Mouse (Mus musculus) midbrain, embryonic 14.5 days (tissue): Measurements from ENCODE around the gene Vmn1r223. TPM values are rescaled to one million over a fixed set of nuclear protein-coding genes. Genes with fewer than 3 reads are reported as not detected.
"Not testable (repeated sequence)": the region's sequence is repeated elsewhere in the genome, so short reads cannot be mapped to it uniquely, and the experiment has no call there.

Source experiments
- ATAC-seq: fragments of 200-750 bp; cut with Nextera tagmentation; 2 replicates; pipeline ENCODE4 v1.8.0; 2017; ENCODE audit warnings: moderate number of reproducible peaks, moderate library complexity; ENCODE audit not compliant: low FRiP score, low TSS enrichment
- DNase-seq: peaks from one replicate; pipeline ENCODE4 v3.0.0-alpha.2; 2015
- H3K27ac ChIP-seq: fragments of 300-500 bp; sonication (generic); replicated peaks from 2 replicates; pipeline ENCODE4 v1.5.1; 2014; ENCODE audit warnings: mild to moderate bottlenecking, low read depth, low read length, moderate library complexity
- H3K27me3 ChIP-seq: fragments of 300-500 bp; sonication (generic); 2 replicates; pipeline ENCODE4 v1.6.1; 2014; ENCODE audit warnings: low read length, control low read depth, mixed read lengths; ENCODE audit not compliant: control insufficient read depth, insufficient read depth
- H3K36me3 ChIP-seq: fragments of 300-500 bp; sonication (generic); 2 replicates; pipeline ENCODE4 v1.6.1; 2014; ENCODE audit warnings: low read length, control low read depth; ENCODE audit not compliant: control insufficient read depth, insufficient read depth
- H3K4me1 ChIP-seq: fragments of 300-500 bp; sonication (generic); 2 replicates; pipeline ENCODE4 v1.6.1; 2014; ENCODE audit warnings: mild to moderate bottlenecking, antibody characterized with exemption, low read length, control low read depth; ENCODE audit not compliant: control insufficient read depth, insufficient read depth
- H3K4me2 ChIP-seq: fragments of 300-500 bp; sonication (generic); 2 replicates; pipeline ENCODE4 v1.6.1; 2014; ENCODE audit warnings: mild to moderate bottlenecking, low read length, moderate library complexity
- H3K4me3 ChIP-seq: fragments of 300-500 bp; sonication (generic); replicated peaks from 2 replicates; pipeline ENCODE4 v1.5.1; 2014; ENCODE audit warnings: low read depth, low read length
- H3K9ac ChIP-seq: fragments of 300-500 bp; sonication (generic); replicated peaks from 2 replicates; pipeline ENCODE4 v1.6.1; 2014; ENCODE audit warnings: mild to moderate bottlenecking, low read length, moderate library complexity
- H3K9me3 ChIP-seq: fragments of 300-500 bp; sonication (generic); 2 replicates; pipeline ENCODE4 v1.6.1; 2016; ENCODE audit warnings: low read length, control low read depth, mixed read lengths; ENCODE audit not compliant: control insufficient read depth
- WGBS: fragments of 180-500 bp; shearing (Covaris S2); extraction: QIAGEN DNeasy Blood & Tissue Kit; methylation state at CpG from one replicate; pipeline ENCODE4 v1.1.7; 2014; 5-methylcytosine and 5-hydroxymethylcytosine counted together
- polyA plus RNA-seq: library from polyadenylated mRNA; unstranded; fragments of >200 nt; fragmentation: Nextera tagmentation; extraction: Ambion mirVana; gene quantifications from 2 replicates; pipeline ENCODE4 v1.2.1, GENCODE M21; 2014

Vmn1r223 gene
- not detected in 2 replicates for polyA plus RNA-seq

DNA sequence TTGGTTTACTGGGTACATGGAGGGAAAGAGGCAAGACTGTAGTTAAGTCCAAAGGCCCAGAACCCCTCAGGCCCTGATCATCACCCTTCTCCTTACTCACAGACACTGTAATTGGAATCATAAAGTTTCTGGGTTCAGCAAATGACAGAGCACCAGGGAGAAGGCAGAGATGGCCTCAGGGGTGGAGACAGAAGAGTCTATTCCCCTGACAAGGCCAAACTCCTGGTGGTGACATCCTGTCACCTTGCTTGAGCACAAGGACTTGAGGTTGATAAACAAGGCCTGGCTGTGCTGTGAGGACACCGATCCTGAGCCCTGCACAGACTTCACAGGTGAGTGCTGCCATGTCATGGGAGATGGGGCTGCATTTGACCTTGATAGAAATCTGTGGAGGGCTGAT lies at the start of gene Vmn1r223:
TSS of gene Vmn1r223 (plus strand) at position 301 of the 400 bp plus-strand sequence.
- ATAC-seq, H3K4me3 ChIP-seq, H3K27me3 ChIP-seq, H3K4me1 ChIP-seq, H3K4me2 ChIP-seq, H3K27ac ChIP-seq, H3K36me3 ChIP-seq, H3K9ac ChIP-seq, H3K9me3 ChIP-seq, DNase-seq: not testable (repeated sequence)
- 89% methylated on average over 1 of the region's 1 CpGs for WGBS

GRCm38 (mm10) chr13:23203885-23204284 lies 43.0 kb upstream of the Vmn1r223 start:
- not testable (repeated sequence) for H3K4me1 ChIP-seq, H3K4me3 ChIP-seq, H3K27ac ChIP-seq, H3K4me2 ChIP-seq, ATAC-seq, H3K36me3 ChIP-seq, H3K9ac ChIP-seq, DNase-seq, H3K9me3 ChIP-seq, H3K27me3 ChIP-seq
- 88% methylated on average over 1 of the region's 1 CpGs for WGBS

DNA sequence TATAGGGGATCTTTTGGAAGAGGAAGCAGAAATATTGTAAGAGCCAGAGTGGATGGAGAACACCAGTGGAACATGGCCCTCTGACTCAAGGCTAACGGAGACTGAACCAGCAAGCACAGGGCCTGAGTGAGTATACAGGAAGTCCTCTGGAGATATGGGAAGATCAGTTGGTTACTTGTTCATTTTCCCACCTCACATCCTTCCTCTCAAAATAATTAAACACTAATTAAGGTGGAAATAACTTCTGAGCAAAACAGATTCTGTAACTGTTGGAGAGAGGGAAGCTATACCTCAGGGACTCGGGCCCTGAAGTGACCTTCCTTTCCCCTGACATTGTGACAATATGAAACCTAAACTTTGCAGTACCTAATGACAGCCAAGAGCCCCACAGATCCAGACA lies 33.1 kb upstream of the Vmn1r223 start, which contains the start of gene Vmn1r221:
TSS of gene Vmn1r221 (plus strand) at position 301 of the 400 bp plus-strand sequence.
- ATAC-seq, H3K4me1 ChIP-seq, H3K27ac ChIP-seq, DNase-seq, H3K4me3 ChIP-seq, H3K36me3 ChIP-seq, H3K4me2 ChIP-seq, H3K27me3 ChIP-seq, H3K9me3 ChIP-seq, H3K9ac ChIP-seq: not testable (repeated sequence)
- WGBS = 93% methylated on average over 2 of the region's 2 CpGs

- H3K4me3 ChIP-seq, ATAC-seq, DNase-seq: not testable (repeated sequence)
These were observed 11.1 kb upstream of the Vmn1r223 start, which contains the start of gene Vmn1r222 for GRCm38 (mm10) chr13:23235847-23236246. TSS of gene Vmn1r222 (minus strand) at chr13:23235947.

DNA sequence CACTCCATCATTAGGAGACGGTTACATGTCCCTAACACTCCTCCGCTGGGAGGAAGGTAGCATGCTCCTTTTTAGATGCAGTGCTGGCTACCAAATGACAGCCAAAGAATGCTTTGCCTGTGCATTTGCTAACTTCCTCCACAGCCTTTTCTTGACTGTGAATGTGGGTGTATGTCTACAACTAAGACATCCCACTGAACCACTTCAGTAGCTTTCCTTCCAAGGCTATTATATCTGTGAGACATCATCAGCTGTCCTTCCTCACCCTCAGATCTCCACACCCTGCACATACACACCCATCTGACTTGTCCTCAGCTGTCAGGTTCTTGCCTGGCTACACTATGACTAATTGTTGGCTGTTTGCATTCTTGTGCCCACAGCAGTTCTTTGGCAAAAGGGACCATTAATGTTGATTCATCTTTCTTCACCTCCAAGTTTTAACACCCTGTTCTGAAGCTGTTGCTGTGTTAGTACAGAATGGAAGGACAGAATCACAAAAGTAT lies 11.7 kb downstream of the Vmn1r223 start:
- DNase-seq (no peak), ATAC-seq (no peak)
- Histone ChIP-seq H3K4me3 (no peak overlapping the region), H3K9me3 (0 out of 2 replicates have a peak, but pooled peaks cover 3% of the 10 kb centered on the region), H3K4me1 (no peaks in the 10 kb centered on the region), H3K27ac (no peak overlapping the region), H3K4me2 (no peak overlapping the region), H3K27me3 (no peaks in the 10 kb centered on the region), H3K36me3 (no peaks in the 10 kb centered on the region), H3K9ac (no peak overlapping the region)
- WGBS = 84% methylated on average over 2 of the region's 2 CpGs

More at GRCm38 (mm10) chr13:23235847-23236246, 11.1 kb upstream of the Vmn1r223 start, which contains the start of gene Vmn1r222:
- H3K9me3 ChIP-seq, H3K27me3 ChIP-seq, H3K4me1 ChIP-seq, H3K36me3 ChIP-seq, H3K9ac ChIP-seq, H3K27ac ChIP-seq, H3K4me2 ChIP-seq: not testable (repeated sequence)

GRCm38 (mm10) chr13:23268606-23269005 lies 21.7 kb downstream of the Vmn1r223 start:
- WGBS = 86% methylated on average over 3 of the region's 3 CpGs
- H3K9ac ChIP-seq, H3K9me3 ChIP-seq, H3K4me2 ChIP-seq, H3K27ac ChIP-seq, DNase-seq, H3K4me1 ChIP-seq, H3K27me3 ChIP-seq, H3K36me3 ChIP-seq, H3K4me3 ChIP-seq, ATAC-seq: not testable (repeated sequence)

DNA sequence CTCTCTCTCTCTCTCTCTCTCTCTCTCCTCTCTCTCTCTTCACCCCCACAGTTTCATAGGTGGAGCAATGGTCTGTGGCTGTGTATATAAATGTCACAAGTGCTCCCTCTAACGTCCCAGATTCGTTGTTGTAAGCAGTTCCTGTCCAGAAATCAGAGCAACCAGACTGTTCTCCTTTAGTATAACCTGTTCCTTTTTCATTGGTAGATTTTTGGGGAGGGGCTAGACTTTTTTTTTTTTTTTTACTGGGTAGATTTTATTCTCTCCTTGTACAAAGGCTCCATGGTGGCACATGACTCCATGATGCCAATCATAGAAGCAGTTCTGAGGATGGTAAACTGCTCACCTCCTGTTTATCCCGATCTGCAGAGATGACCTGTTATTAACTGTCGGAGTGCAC lies 22.2 kb downstream of the Vmn1r223 start:
- H3K9ac ChIP-seq, H3K4me3 ChIP-seq, H3K9me3 ChIP-seq, H3K36me3 ChIP-seq, H3K4me1 ChIP-seq, H3K27ac ChIP-seq, H3K27me3 ChIP-seq, H3K4me2 ChIP-seq: not testable (repeated sequence)
- ATAC-seq (0 out of 2 replicates have a peak, but pooled peaks have one; percentile 48), DNase-seq (peak; percentile 49)
- WGBS = 50% methylated on average over 4 of the region's 4 CpGs

DNA sequence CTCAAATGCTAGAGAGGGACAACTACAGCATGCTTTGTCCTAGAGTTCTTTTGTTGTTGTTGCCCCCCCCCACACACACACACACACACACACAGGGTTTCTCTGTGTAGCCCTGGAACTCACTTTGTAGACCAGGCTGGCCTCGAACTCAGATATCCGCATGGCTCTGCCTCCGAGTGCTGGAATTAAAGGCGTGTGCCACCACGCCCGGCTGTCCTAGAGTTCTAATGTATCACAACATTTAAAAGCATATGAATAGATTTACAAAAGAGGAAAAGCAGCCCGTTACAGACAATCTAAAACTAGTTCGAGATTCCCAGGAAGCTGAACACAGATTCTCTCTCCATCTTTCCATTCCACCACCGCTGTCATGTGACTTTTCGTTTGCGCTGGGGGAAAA lies 22.7 kb downstream of the Vmn1r223 start:
- DNase-seq = peak; percentile 21
- Histone ChIP-seq H3K36me3 (no peaks in the 10 kb centered on the region), H3K4me2 (peak overlapping the region; percentile 48), H3K4me3 (peak overlapping the region; percentile 35), H3K9ac (peak overlapping the region; percentile 36), H3K9me3 (no peaks in the 10 kb centered on the region), H3K27me3 (no peaks in the 10 kb centered on the region), H3K4me1 (0 out of 2 replicates have a peak, but pooled peaks cover 3% of the 10 kb centered on the region), H3K27ac (no peak overlapping the region)
- no peak for ATAC-seq
- WGBS = 26% methylated on average over 11 of the region's 11 CpGs
